Mouse (Mus musculus) C2C12 (cell line): ENCODE measurements around the gene Gfy.

Source experiments
- CTCF ChIP-seq: IDR thresholded peaks from one replicate; pipeline ENCODE4 v1.5.1; 2011; ENCODE audit not compliant: control insufficient read depth, insufficient read depth, insufficient read length
- FOSL1 ChIP-seq: IDR thresholded peaks from one replicate; pipeline ENCODE4 v1.8.0; 2011; ENCODE audit warnings: mild to moderate bottlenecking, low read length; ENCODE audit not compliant: poor library complexity, insufficient read depth, severe bottlenecking
- MAX ChIP-seq: IDR thresholded peaks from one replicate; pipeline ENCODE4 v1.6.1; 2011; ENCODE audit warnings: mild to moderate bottlenecking, control low read depth
- MYOD1 ChIP-seq: IDR thresholded peaks from one replicate; pipeline ENCODE4 v1.6.1; 2011; ENCODE audit warnings: low read depth; ENCODE audit not compliant: control insufficient read depth, insufficient read length
- USF1 ChIP-seq: IDR thresholded peaks from one replicate; pipeline ENCODE4 v1.6.1; 2011; ENCODE audit warnings: low read depth, mild to moderate bottlenecking, control low read depth, moderate library complexity

GRCm38 (mm10) chr7:45174567-45175280 is 4.6 kb downstream of the Gfy start:
- TF ChIP-seq CTCF, result no peak
- TF ChIP-seq FOSL1, result no peak
- TF ChIP-seq USF1, result no peak
- TF ChIP-seq MAX, result no peak
- no peak for TF ChIP-seq MYOD1
